Mouse (Mus musculus) C2C12 (cell line): ENCODE results near the gene Adad2. TPM values are rescaled to one million over a fixed set of nuclear protein-coding genes. Genes with fewer than 3 reads are reported as not detected.

Experiments
- H3K27me3 ChIP-seq: one replicate; pipeline ENCODE4 v1.6.1; 2011; ENCODE audit not compliant: control insufficient read depth, insufficient read depth, insufficient read length
- H3K36me3 ChIP-seq: one replicate; pipeline ENCODE4 v1.6.1; 2011; ENCODE audit not compliant: control insufficient read depth, insufficient read depth
- H3K4me3 ChIP-seq: one replicate; pipeline ENCODE4 v1.5.1; 2011; ENCODE audit warnings: mild to moderate bottlenecking, control low read depth; ENCODE audit not compliant: poor library complexity, insufficient read depth, severe bottlenecking
- H3K79me2 ChIP-seq: one replicate; pipeline ENCODE4 v1.6.1; 2011; ENCODE audit not compliant: control insufficient read depth, insufficient read depth
- H3K79me3 ChIP-seq: one replicate; pipeline ENCODE4 v1.6.1; 2011; ENCODE audit warnings: low read depth, control low read depth
- H3ac ChIP-seq: one replicate; pipeline ENCODE3; 2011; ENCODE audit warnings: low read depth; ENCODE audit not compliant: control insufficient read depth, insufficient read length
- CEBPB ChIP-seq: IDR thresholded peaks from one replicate; pipeline ENCODE4 v1.6.1; 2011; ENCODE audit warnings: low read depth, mild to moderate bottlenecking, control low read depth, moderate library complexity
- CTCF ChIP-seq: IDR thresholded peaks from one replicate; pipeline ENCODE4 v1.5.1; 2011; ENCODE audit not compliant: control insufficient read depth, insufficient read depth, insufficient read length
- FOSL1 ChIP-seq: IDR thresholded peaks from one replicate; pipeline ENCODE4 v1.8.0; 2011; ENCODE audit warnings: mild to moderate bottlenecking, low read length; ENCODE audit not compliant: poor library complexity, insufficient read depth, severe bottlenecking
- MAX ChIP-seq: IDR thresholded peaks from one replicate; pipeline ENCODE4 v1.6.1; 2011; ENCODE audit warnings: mild to moderate bottlenecking, control low read depth
- MYOD1 ChIP-seq: IDR thresholded peaks from one replicate; pipeline ENCODE4 v1.6.1; 2011; ENCODE audit warnings: low read depth; ENCODE audit not compliant: control insufficient read depth, insufficient read length
- MYOG ChIP-seq: IDR thresholded peaks from one replicate; pipeline ENCODE4 v1.6.1; 2011; ENCODE audit not compliant: control insufficient read depth, insufficient read length; ENCODE audit errors: extremely low read depth
- USF1 ChIP-seq: IDR thresholded peaks from one replicate; pipeline ENCODE4 v1.6.1; 2011; ENCODE audit warnings: low read depth, mild to moderate bottlenecking, control low read depth, moderate library complexity
- polyA plus RNA-seq: library from polyadenylated mRNA; unstranded; fragments of >200 nt; fragmentation: generic; extraction: Trizol; gene quantifications from one replicate; pipeline ENCODE4 v1.2.1, GENCODE M21; 2012; ENCODE audit warnings: missing spikeins

The Adad2 gene
- polyA plus RNA-seq, 1 experiment: not detected

DNA sequence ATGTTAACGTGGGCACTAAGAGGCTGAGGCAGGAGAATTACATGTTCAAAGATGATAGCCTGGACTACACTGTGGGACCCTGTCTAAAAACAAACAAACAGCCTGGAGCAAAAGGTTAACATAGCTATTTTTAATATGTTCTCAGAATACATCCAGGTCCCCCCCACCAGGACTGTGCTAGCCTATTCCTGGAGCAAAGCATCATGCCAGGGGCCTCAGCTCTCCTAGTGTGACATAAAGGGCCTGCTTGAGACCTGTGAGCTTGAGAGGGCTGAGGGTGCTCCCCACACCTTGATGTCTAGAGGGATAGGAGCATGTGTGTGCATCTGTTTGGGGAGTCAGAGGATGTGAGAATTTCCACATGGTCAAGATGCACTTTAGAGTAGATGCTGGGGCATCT is 11.2 kb downstream of the Adad2 start:
- no peaks in the 10 kb centered on the region for H3K36me3 ChIP-seq
- H3K79me3 ChIP-seq: no peaks in the 10 kb centered on the region
- H3ac ChIP-seq: no peak overlapping the region
- TF ChIP-seq MYOD1 (no peak), MYOG (no peak), FOSL1 (no peak), CTCF (no peak), USF1 (no peak), MAX (no peak), CEBPB (no peak)
- peaks cover 82% of the 10 kb centered on the region for H3K27me3 ChIP-seq
- no peaks in the 10 kb centered on the region for H3K79me2 ChIP-seq
- H3K4me3 ChIP-seq: no peak overlapping the region

DNA sequence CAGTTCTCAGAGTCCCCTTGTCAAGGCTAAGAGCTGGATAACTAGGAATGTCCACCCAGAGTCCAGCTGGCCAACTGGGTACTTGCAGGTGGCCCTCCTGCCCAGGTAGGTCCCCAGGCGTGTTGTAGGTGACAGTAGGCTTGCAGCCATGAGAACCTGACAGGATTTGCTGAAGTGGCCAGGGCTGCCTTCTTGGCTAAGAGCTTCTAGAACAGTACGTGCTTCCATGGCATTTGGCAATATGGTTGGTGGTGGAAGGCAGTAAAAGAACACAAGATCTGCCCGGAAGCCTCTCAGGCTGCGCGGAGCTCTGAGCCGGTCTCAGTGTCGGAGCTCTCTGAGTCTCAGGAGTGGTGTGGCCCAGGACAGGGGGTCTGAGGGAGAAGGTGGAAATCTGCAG is 12.4 kb downstream of the Adad2 start:
- H3ac ChIP-seq: no peak overlapping the region
- H3K79me3 ChIP-seq: no peaks in the 10 kb centered on the region
- no peaks in the 10 kb centered on the region for H3K36me3 ChIP-seq
- H3K4me3 ChIP-seq: no peak overlapping the region
- no peaks in the 10 kb centered on the region for H3K79me2 ChIP-seq
- peaks cover 83% of the 10 kb centered on the region for H3K27me3 ChIP-seq
- TF ChIP-seq USF1 (no peak), CTCF (no peak), MYOD1 (no peak), MYOG (no peak), MAX (no peak), CEBPB (no peak), FOSL1 (no peak)

GRCm38 (mm10) chr8:119625788-119626187 is 13.2 kb downstream of the Adad2 start:
- H3K79me3 ChIP-seq: no peaks in the 10 kb centered on the region
- H3K4me3 ChIP-seq: no peak overlapping the region
- no peaks in the 10 kb centered on the region for H3K79me2 ChIP-seq
- H3ac ChIP-seq: no peak overlapping the region
- no peaks in the 10 kb centered on the region for H3K36me3 ChIP-seq
- H3K27me3 ChIP-seq: peaks cover 89% of the 10 kb centered on the region
- no peak for TF ChIP-seq MYOD1
- TF ChIP-seq CEBPB: no peak
- TF ChIP-seq MAX: no peak
- TF ChIP-seq USF1: no peak

DNA sequence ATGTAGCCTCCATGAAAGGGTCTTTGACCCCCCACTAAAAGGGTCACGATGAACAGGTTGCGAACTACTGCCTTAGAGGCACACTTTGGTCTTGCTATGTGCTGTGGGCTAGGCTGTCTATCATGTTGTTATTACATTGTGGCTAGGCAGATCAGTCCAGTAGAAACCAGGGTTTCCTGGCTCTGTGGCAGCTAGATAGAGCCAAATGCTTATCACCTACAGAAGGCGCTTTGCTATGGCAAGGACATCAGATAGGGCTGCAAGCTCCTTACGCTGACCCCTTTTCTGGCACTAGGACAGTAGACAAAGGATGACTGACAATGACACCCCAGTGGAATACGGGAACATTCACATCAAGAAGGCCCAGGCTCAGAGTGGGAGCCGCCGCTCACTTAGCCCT is 14.7 kb downstream of the Adad2 start:
- Histone ChIP-seq H3K79me2 (no peaks in the 10 kb centered on the region), H3K4me3 (no peak overlapping the region), H3K36me3 (no peaks in the 10 kb centered on the region), H3K27me3 (peaks cover 87% of the 10 kb centered on the region), H3K79me3 (no peaks in the 10 kb centered on the region), H3ac (no peak overlapping the region)
- TF ChIP-seq CTCF: no peak

DNA sequence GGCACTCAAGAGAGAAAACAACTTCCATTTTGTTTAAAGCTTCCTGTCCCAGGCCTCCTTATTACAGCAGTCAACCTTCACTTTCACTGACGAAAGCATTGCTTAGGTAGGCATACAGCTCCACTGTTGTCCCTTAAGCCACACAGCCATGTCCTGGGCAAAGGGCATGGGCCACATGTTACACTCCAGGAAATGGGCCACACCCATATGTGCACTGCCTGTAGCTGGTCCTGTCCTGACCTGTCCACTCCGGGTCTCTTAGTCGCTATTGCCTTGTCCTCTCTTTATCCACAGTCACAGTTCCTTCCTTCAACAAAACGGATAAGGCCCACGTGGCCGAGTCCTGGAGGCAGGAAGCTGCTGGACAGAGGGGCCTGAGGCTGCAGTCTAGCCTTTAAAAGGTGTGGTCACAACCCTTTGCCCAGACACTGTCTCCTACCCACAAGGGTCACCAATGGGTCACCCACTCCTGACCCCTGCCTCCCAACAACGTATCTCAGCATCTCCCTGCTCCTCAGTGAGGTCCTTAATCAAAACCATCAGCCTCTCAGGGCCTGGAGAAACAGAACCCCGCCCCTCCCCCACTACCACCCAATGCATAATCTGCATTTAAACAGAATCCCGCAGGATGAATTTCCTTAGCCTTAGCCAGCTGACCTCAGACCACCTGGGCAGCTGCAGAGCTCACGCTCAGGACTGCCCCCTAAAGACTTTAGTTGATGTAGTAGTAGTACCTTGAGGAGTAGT is 15.2 kb downstream of the Adad2 start:
- peaks cover 87% of the 10 kb centered on the region for H3K27me3 ChIP-seq
- no peak for TF ChIP-seq USF1
- no peak overlapping the region for H3K4me3 ChIP-seq

DNA sequence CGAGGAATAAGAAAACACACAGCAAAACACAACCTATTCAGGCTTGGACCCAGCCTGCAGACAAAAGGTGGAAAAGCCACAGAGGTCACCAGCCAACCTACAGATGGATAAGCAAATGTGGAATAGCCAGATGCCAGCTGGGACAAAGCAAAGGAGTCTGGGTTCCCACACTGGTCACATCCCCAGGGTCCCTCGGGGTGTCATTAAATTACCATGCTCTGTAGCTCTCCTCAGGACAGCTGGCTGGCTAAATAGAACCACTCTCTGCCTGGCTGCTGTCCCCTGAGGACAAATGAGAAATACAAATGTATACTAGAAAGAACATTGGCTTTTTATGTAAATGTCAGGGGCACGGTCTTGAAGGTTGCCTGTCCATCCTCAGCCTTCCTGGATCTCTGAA is 18.3 kb downstream of the Adad2 start:
- Histone ChIP-seq H3K4me3 (no peak overlapping the region), H3K36me3 (no peaks in the 10 kb centered on the region), H3K79me2 (no peaks in the 10 kb centered on the region), H3ac (no peak overlapping the region), H3K27me3 (peaks cover 87% of the 10 kb centered on the region), H3K79me3 (no peaks in the 10 kb centered on the region)
- TF ChIP-seq CTCF (no peak), MYOD1 (no peak), MYOG (no peak), CEBPB (no peak), USF1 (no peak), MAX (no peak), FOSL1 (no peak)

More for the DNA sequence above, 15.2 kb downstream of the Adad2 start:
- no peaks in the 10 kb centered on the region for H3K79me2 ChIP-seq
- no peaks in the 10 kb centered on the region for H3K79me3 ChIP-seq
- H3K36me3 ChIP-seq: no peaks in the 10 kb centered on the region
- H3ac ChIP-seq: no peak overlapping the region
